Comparison of ENCODE assay signal across 16 mouse cellular contexts in the genomic region with DNA sequence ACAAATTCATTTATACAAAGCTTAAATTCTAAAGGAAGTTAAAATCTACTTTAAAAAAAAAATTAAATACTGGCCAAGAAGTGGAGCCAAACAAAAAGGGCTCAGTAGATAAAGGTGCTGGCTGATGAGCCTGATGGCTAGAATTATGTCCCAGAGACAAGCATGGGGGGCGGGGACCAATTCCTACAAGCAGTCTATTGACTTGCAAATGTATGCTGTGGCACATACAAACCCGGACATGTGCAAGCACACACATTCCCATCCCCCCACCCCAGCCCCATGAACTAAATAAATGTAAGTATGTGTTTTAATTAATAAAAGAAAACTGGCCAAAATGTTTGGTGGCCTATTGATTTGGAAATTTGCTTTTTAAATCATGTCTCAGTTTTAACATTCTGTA.
DNase-seq lines count a peak whose midpoint lies in the region; ATAC-seq and TF ChIP-seq lines count a peak whose summit lies in the region.
"Had no signal": no experiment of that assay in that cellular context is flagged by ENCODE, and none has a peak within 500 bp of the region (broad histone marks: within the 10 kb centered on the region; RNA-seq: fewer than 3 reads in every experiment).

No protein-coding gene starts in this region.

- H3K27me3 ChIP-seq in hindbrain, embryonic 12.5 days = no peaks in the 10 kb centered on the region
- no peaks in the 10 kb centered on the region for H3K27me3 ChIP-seq in hindbrain, postnatal 0 days (ENCODE audit: insufficient read depth, low read length)
- H3K27me3 ChIP-seq in neural tube, embryonic 11.5 days (ENCODE audit: control insufficient read depth, insufficient read depth, low read length) = no peaks in the 10 kb centered on the region
- no peaks in the 10 kb centered on the region for H3K27me3 ChIP-seq in neural tube, embryonic 15.5 days (replicated peaks)
- H3K27me3 ChIP-seq in forebrain, embryonic 13.5 days = no peaks in the 10 kb centered on the region
- H3K27me3 ChIP-seq: embryonic facial prominence, embryonic 12.5 days; limb, embryonic 15.5 days; midbrain, embryonic 15.5 days had no signal

- no peak for TF ChIP-seq CTCF in hindbrain, postnatal 0 days (IDR thresholded peaks at IDR 0.05; ENCODE audit: low read depth)

- H3K4me1 ChIP-seq in hindbrain, embryonic 12.5 days = peaks cover 2% of the 10 kb centered on the region; the same call in 1 of the 2 replicates
- no peaks in the 10 kb centered on the region for H3K4me1 ChIP-seq in hindbrain, postnatal 0 days (ENCODE audit: insufficient read depth, low read length)
- H3K4me1 ChIP-seq in neural tube, embryonic 11.5 days (ENCODE audit: control insufficient read depth, insufficient read depth, low read length) = no peaks in the 10 kb centered on the region
- H3K4me1 ChIP-seq in neural tube, embryonic 15.5 days = no peaks in the 10 kb centered on the region
- no peaks in the 10 kb centered on the region for H3K4me1 ChIP-seq in forebrain, embryonic 13.5 days
- H3K4me1 ChIP-seq: embryonic facial prominence, embryonic 12.5 days; limb, embryonic 15.5 days; midbrain, embryonic 15.5 days had no signal

- no peaks in the 10 kb centered on the region for H3K9me3 ChIP-seq in hindbrain, embryonic 12.5 days (replicated peaks)
- H3K9me3 ChIP-seq in hindbrain, postnatal 0 days (ENCODE audit: low read length) = no peaks in the 10 kb centered on the region
- no peaks in the 10 kb centered on the region for H3K9me3 ChIP-seq in neural tube, embryonic 11.5 days (ENCODE audit: control insufficient read depth, low read length)
- no peaks in the 10 kb centered on the region for H3K9me3 ChIP-seq in neural tube, embryonic 15.5 days (replicated peaks)
- no peaks in the 10 kb centered on the region for H3K9me3 ChIP-seq in forebrain, embryonic 13.5 days (replicated peaks)
- H3K9me3 ChIP-seq: embryonic facial prominence, embryonic 12.5 days; heart, embryonic 10.5 days; limb, embryonic 15.5 days; midbrain, embryonic 15.5 days had no signal

- no peak overlapping the region for H3K4me2 ChIP-seq in hindbrain, embryonic 12.5 days (replicated peaks)
- H3K4me2 ChIP-seq in hindbrain, postnatal 0 days (ENCODE audit: low read depth, low read length) = no peak overlapping the region
- H3K4me2 ChIP-seq in neural tube, embryonic 11.5 days (ENCODE audit: low read depth) = no peak overlapping the region
- no peak overlapping the region for H3K4me2 ChIP-seq in neural tube, embryonic 15.5 days
- H3K4me2 ChIP-seq in forebrain, embryonic 13.5 days = no peak overlapping the region
- H3K4me2 ChIP-seq: embryonic facial prominence, embryonic 12.5 days; limb, embryonic 15.5 days; midbrain, embryonic 15.5 days had no signal

- no peak overlapping the region for H3K27ac ChIP-seq in hindbrain, embryonic 12.5 days
- H3K27ac ChIP-seq in hindbrain, postnatal 0 days = no peak overlapping the region
- no peak overlapping the region for H3K27ac ChIP-seq in neural tube, embryonic 11.5 days (ENCODE audit: low read depth, low read length)
- no peak overlapping the region for H3K27ac ChIP-seq in neural tube, embryonic 15.5 days (replicated peaks)
- H3K27ac ChIP-seq in forebrain, embryonic 13.5 days = no peak overlapping the region
- H3K27ac ChIP-seq: embryonic facial prominence, embryonic 12.5 days; heart, embryonic 10.5 days; limb, embryonic 15.5 days; midbrain, embryonic 15.5 days had no signal

- H3K4me3 ChIP-seq in hindbrain, embryonic 12.5 days = no peak overlapping the region
- H3K4me3 ChIP-seq in hindbrain, postnatal 0 days (ENCODE audit: low read length) = no peak overlapping the region
- H3K4me3 ChIP-seq in neural tube, embryonic 11.5 days (ENCODE audit: low read depth, low read length) = no peak overlapping the region
- no peak overlapping the region for H3K4me3 ChIP-seq in neural tube, embryonic 15.5 days (replicated peaks)
- no peak overlapping the region for H3K4me3 ChIP-seq in forebrain, embryonic 13.5 days
- H3K4me3 ChIP-seq: embryonic facial prominence, embryonic 12.5 days; heart, embryonic 10.5 days; limb, embryonic 15.5 days; midbrain, embryonic 15.5 days had no signal

- WGBS in hindbrain, embryonic 12.5 days = 46% methylated on average over 2 of the region's 2 CpGs
- 46% methylated on average over 2 of the region's 2 CpGs for WGBS in hindbrain, postnatal 0 days
- 35% methylated on average over 2 of the region's 2 CpGs for WGBS in neural tube, embryonic 11.5 days
- 16% methylated on average over 2 of the region's 2 CpGs for WGBS in neural tube, embryonic 15.5 days
- WGBS in forebrain, embryonic 13.5 days = 34% methylated on average over 2 of the region's 2 CpGs

- DNase-seq in hindbrain, postnatal 0 days (ENCODE audit: low spot score) = no peak
- peak; percentile 49 for DNase-seq in neural tube, embryonic 11.5 days (ENCODE audit: low spot score)
- no peak for DNase-seq in ovary, postnatal 14 days (ENCODE audit: low spot score)
- no peak for DNase-seq in urinary bladder, postnatal 36 days (ENCODE audit: low spot score in 2 of 2)
- DNase-seq: adrenal gland, adult 2 months; cerebellum, postnatal 25 days; heart, postnatal 10 days; kidney, adult 8-10 months; retina, postnatal 1 day had no signal

- peak; percentile 83 for ATAC-seq in hindbrain, embryonic 12.5 days (ENCODE audit: low FRiP score)
- ATAC-seq in hindbrain, postnatal 0 days = no peak
- peak; percentile 82 for ATAC-seq in neural tube, embryonic 11.5 days (ENCODE audit: insufficient read depth, low FRiP score, low TSS enrichment)
- no peak for ATAC-seq in neural tube, embryonic 15.5 days (ENCODE audit: low FRiP score)
- ATAC-seq in forebrain, embryonic 13.5 days = peak; percentile 85; the same call in 1 of the 2 replicates
- ATAC-seq: midbrain, embryonic 15.5 days had no signal

- H3K9ac ChIP-seq in hindbrain, embryonic 12.5 days = no peak overlapping the region
- H3K9ac ChIP-seq in hindbrain, postnatal 0 days (replicated peaks; ENCODE audit: low read length) = no peak overlapping the region
- H3K9ac ChIP-seq in neural tube, embryonic 11.5 days (ENCODE audit: low read length) = no peak overlapping the region
- no peak overlapping the region for H3K9ac ChIP-seq in neural tube, embryonic 15.5 days (replicated peaks)
- H3K9ac ChIP-seq in forebrain, embryonic 13.5 days = no peak overlapping the region
- H3K9ac ChIP-seq: embryonic facial prominence, embryonic 12.5 days; limb, embryonic 15.5 days; midbrain, embryonic 15.5 days had no signal

- no peaks in the 10 kb centered on the region for H3K36me3 ChIP-seq in hindbrain, embryonic 12.5 days
- H3K36me3 ChIP-seq in hindbrain, postnatal 0 days (ENCODE audit: insufficient read depth, low read length) = no peaks in the 10 kb centered on the region
- no peaks in the 10 kb centered on the region for H3K36me3 ChIP-seq in neural tube, embryonic 11.5 days (ENCODE audit: control insufficient read depth, insufficient read depth, low read length)
- no peaks in the 10 kb centered on the region for H3K36me3 ChIP-seq in neural tube, embryonic 15.5 days
- no peaks in the 10 kb centered on the region for H3K36me3 ChIP-seq in forebrain, embryonic 13.5 days (ENCODE audit: poor library complexity, severe bottlenecking)
- H3K36me3 ChIP-seq: embryonic facial prominence, embryonic 12.5 days; heart, embryonic 10.5 days; limb, embryonic 15.5 days; midbrain, embryonic 15.5 days had no signal

Comparison
In these comparisons a context has a peak if more than half of its experiments do, and no peak if none do; other contexts are left out.
1. ATAC-seq: peak in hindbrain, embryonic 12.5 days (single experiment), neural tube, embryonic 11.5 days (single experiment) and forebrain, embryonic 13.5 days (single experiment); none in hindbrain, postnatal 0 days (single experiment) and neural tube, embryonic 15.5 days (single experiment).